Mouse (Mus musculus): ENCODE results near the gene Mllt10.

- no peak for TF ChIP-seq EP300 (IDR thresholded peaks at IDR 0.05; ENCODE audit: insufficient read depth, low read depth, low read length)
- TF ChIP-seq CTCF (IDR thresholded peaks at IDR 0.05): no peak
- no peak for TF ChIP-seq POLR2A (IDR thresholded peaks at IDR 0.05; ENCODE audit: insufficient read depth, low read depth, low read length)
Observed at GRCm38 (mm10) chr2:18039566-18040290, 15.3 kb upstream of the Mllt10 start.
